Mouse (Mus musculus): ENCODE measurements around the gene Prkch. TPM values are rescaled to one million over a fixed set of nuclear protein-coding genes. Genes with fewer than 3 reads are reported as not detected.

Prkch gene
- total RNA-seq, 2 experiments from 2014 or later, result 2.4 to 2.5 TPM

- ATAC-seq (replicated peaks; ENCODE audit: low FRiP score, poor library complexity, severe bottlenecking), result no peak
Observed at GRCm38 (mm10) chr12:73609262-73609661, 24.7 kb downstream of the Prkch start.

GRCm38 (mm10) chr12:73609676-73610545 is 25.3 kb downstream of the Prkch start:
- no peak for ATAC-seq (replicated peaks; ENCODE audit: low FRiP score, poor library complexity, severe bottlenecking)

- no peak for ATAC-seq (replicated peaks; ENCODE audit: low FRiP score, poor library complexity, severe bottlenecking)
Observed at GRCm38 (mm10) chr12:73610831-73611370, 26.3 kb downstream of the Prkch start.

GRCm38 (mm10) chr12:73611741-73612140 is 27.1 kb downstream of the Prkch start:
- ATAC-seq (replicated peaks; ENCODE audit: low FRiP score, poor library complexity, severe bottlenecking), result no peak

GRCm38 (mm10) chr12:73613183-73613582 is 28.6 kb downstream of the Prkch start:
- no peak for ATAC-seq (replicated peaks; ENCODE audit: low FRiP score, poor library complexity, severe bottlenecking)

GRCm38 (mm10) chr12:73617652-73618051 is 33.1 kb downstream of the Prkch start:
- ATAC-seq (replicated peaks; ENCODE audit: low FRiP score, poor library complexity, severe bottlenecking), result no peak

GRCm38 (mm10) chr12:73625277-73626032 is 40.9 kb downstream of the Prkch start:
- ATAC-seq (replicated peaks; ENCODE audit: low FRiP score, poor library complexity, severe bottlenecking), result no peak

- no peak for ATAC-seq (replicated peaks; ENCODE audit: low FRiP score, poor library complexity, severe bottlenecking)
Observed at GRCm38 (mm10) chr12:73627902-73628301, 43.3 kb downstream of the Prkch start.

- no peak for ATAC-seq (replicated peaks; ENCODE audit: low FRiP score, poor library complexity, severe bottlenecking)
Observed at GRCm38 (mm10) chr12:73630596-73630995, 46.0 kb downstream of the Prkch start.

GRCm38 (mm10) chr12:73631148-73631547 is 46.6 kb downstream of the Prkch start:
- no peak for ATAC-seq (replicated peaks; ENCODE audit: low FRiP score, poor library complexity, severe bottlenecking)

GRCm38 (mm10) chr12:73632671-73633244 is 48.2 kb downstream of the Prkch start:
- ATAC-seq (replicated peaks; ENCODE audit: low FRiP score, poor library complexity, severe bottlenecking), result no peak

- no peak for ATAC-seq (replicated peaks; ENCODE audit: low FRiP score, poor library complexity, severe bottlenecking)
Observed at GRCm38 (mm10) chr12:73633707-73634106, 49.1 kb downstream of the Prkch start.

GRCm38 (mm10) chr12:73639571-73639970 is 55.0 kb downstream of the Prkch start:
- no peak for ATAC-seq (replicated peaks; ENCODE audit: low FRiP score, poor library complexity, severe bottlenecking)

- no peak for ATAC-seq (replicated peaks; ENCODE audit: low FRiP score, poor library complexity, severe bottlenecking)
Observed at GRCm38 (mm10) chr12:73641183-73641582, 56.6 kb downstream of the Prkch start.

GRCm38 (mm10) chr12:73645216-73645615 is 60.6 kb downstream of the Prkch start:
- ATAC-seq (replicated peaks; ENCODE audit: low FRiP score, poor library complexity, severe bottlenecking), result no peak

GRCm38 (mm10) chr12:73647686-73648085 is 63.1 kb downstream of the Prkch start:
- no peak for ATAC-seq (replicated peaks; ENCODE audit: low FRiP score, poor library complexity, severe bottlenecking)

GRCm38 (mm10) chr12:73656568-73657204 is 72.1 kb downstream of the Prkch start:
- no peak for ATAC-seq (replicated peaks; ENCODE audit: low FRiP score, poor library complexity, severe bottlenecking)

- no peak for ATAC-seq (replicated peaks; ENCODE audit: low FRiP score, poor library complexity, severe bottlenecking)
Observed at GRCm38 (mm10) chr12:73663421-73663820, 78.8 kb downstream of the Prkch start.

- ATAC-seq (replicated peaks; ENCODE audit: low FRiP score, poor library complexity, severe bottlenecking), result no peak
Observed at GRCm38 (mm10) chr12:73666701-73667100, 82.1 kb downstream of the Prkch start.

- ATAC-seq (replicated peaks; ENCODE audit: low FRiP score, poor library complexity, severe bottlenecking), result no peak
Observed at GRCm38 (mm10) chr12:73667607-73668006, 83.0 kb downstream of the Prkch start.
